Mouse (Mus musculus) lung, embryonic 16.5 days (tissue): Measurements from ENCODE around the gene 1700016H13Rik. TPM values are rescaled to one million over a fixed set of nuclear protein-coding genes. Genes with fewer than 3 reads are reported as not detected.
A peak's percentile ranks its signal among the peaks of the same experiment; 100 is the strongest.

Experiments used
- ATAC-seq: fragments of 200-750 bp; cut with Nextera tagmentation; 2 replicates; pipeline ENCODE4 v1.8.0; 2017; ENCODE audit warnings: low read depth, mild to moderate bottlenecking, moderate library complexity
- H3K27ac ChIP-seq: fragments of 300-500 bp; sonication (generic); 2 replicates; pipeline ENCODE4 v1.5.1; 2014; ENCODE audit warnings: mild to moderate bottlenecking, control low read depth, low read length
- H3K27me3 ChIP-seq: fragments of 300-500 bp; sonication (generic); 2 replicates; pipeline ENCODE4 v1.6.1; 2014; ENCODE audit warnings: low read depth, low read length, mixed read lengths; ENCODE audit not compliant: control insufficient read depth, insufficient read depth
- H3K36me3 ChIP-seq: fragments of 300-500 bp; sonication (generic); 2 replicates; pipeline ENCODE4 v1.6.1; 2014; ENCODE audit warnings: low read length; ENCODE audit not compliant: control insufficient read depth, insufficient read depth
- H3K4me1 ChIP-seq: fragments of 300-500 bp; sonication (generic); replicated peaks from 2 replicates; pipeline ENCODE4 v1.6.1; 2014; ENCODE audit warnings: low read length, mixed read lengths; ENCODE audit not compliant: control insufficient read depth, insufficient read depth
- H3K4me2 ChIP-seq: fragments of 300-500 bp; sonication (generic); 2 replicates; pipeline ENCODE4 v1.6.1; 2014; ENCODE audit warnings: low read depth, low read length, control low read depth
- H3K4me3 ChIP-seq: fragments of 300-500 bp; sonication (generic); 2 replicates; pipeline ENCODE4 v1.5.1; 2014; ENCODE audit warnings: mild to moderate bottlenecking, low read length, control low read depth
- H3K9ac ChIP-seq: fragments of 300-500 bp; sonication (generic); 2 replicates; pipeline ENCODE4 v1.6.1; 2014; ENCODE audit warnings: low read length, control low read depth
- H3K9me3 ChIP-seq: fragments of 300-500 bp; sonication (generic); 2 replicates; pipeline ENCODE4 v1.6.1; 2016; ENCODE audit warnings: low read length; ENCODE audit not compliant: control insufficient read depth
- WGBS: fragments of 180-500 bp; shearing (Covaris S2); extraction: QIAGEN DNeasy Blood & Tissue Kit; methylation state at CpG from one replicate; pipeline ENCODE4 v1.1.7; 2014; 5-methylcytosine and 5-hydroxymethylcytosine counted together
- polyA plus RNA-seq: library from polyadenylated mRNA; unstranded; fragments of >200 nt; fragmentation: Nextera tagmentation; extraction: Ambion mirVana; gene quantifications from 2 replicates; pipeline ENCODE4 v1.2.1, GENCODE M21; 2015

The 1700016H13Rik gene
- polyA plus RNA-seq, 1 experiment from 2014 or later = 0.35 TPM

GRCm38 (mm10) chr5:103693041-103693641 lies 37.3 kb upstream of the 1700016H13Rik start:
- peak overlapping the region; percentile 74 for H3K9ac ChIP-seq
- WGBS = 2% methylated on average over 28 of the region's 28 CpGs
- peak; percentile 14 for ATAC-seq

DNA sequence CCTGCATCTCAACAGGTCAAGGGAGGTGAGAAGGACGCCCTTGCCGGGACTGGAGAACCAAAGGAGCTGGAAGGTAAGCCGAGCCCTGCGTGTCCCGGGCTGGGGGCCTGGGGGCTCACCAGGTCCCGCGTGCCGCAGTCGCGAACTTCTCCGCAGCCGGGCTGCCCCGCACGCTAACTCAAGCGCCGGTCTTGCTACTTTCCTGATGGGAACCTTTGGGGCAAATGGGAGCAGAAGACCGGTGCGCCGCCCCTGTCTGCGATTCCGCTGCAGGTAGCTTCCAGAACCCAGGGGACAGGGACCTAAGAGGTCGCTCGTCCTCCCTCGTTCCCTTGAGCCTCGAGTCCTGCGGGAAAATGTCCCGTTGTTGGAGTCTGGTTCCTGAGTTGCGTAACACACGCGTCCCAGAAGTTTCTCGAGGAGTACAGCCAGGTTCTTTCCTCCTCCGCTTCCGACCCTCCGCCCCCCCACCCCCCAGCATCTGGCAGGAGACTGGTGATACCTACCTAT lies 36.8 kb upstream of the 1700016H13Rik start:
- Histone ChIP-seq H3K27me3 (peaks cover 12% of the 10 kb centered on the region), H3K4me2 (peak overlapping the region; percentile 100), H3K27ac (no peak overlapping the region), H3K9ac (peak overlapping the region; percentile 74), H3K9me3 (no peaks in the 10 kb centered on the region), H3K36me3 (no peaks in the 10 kb centered on the region), H3K4me1 (peaks cover 7% of the 10 kb centered on the region; the same call in 1 of the 2 replicates), H3K4me3 (peak overlapping the region; percentile 76)
- peak; percentile 34; the same call in 1 of the 2 replicates for ATAC-seq
- 0% methylated on average over 26 of the region's 34 CpGs for WGBS

More at GRCm38 (mm10) chr5:103693041-103693641, 37.3 kb upstream of the 1700016H13Rik start:
- no peaks in the 10 kb centered on the region for H3K9me3 ChIP-seq
- H3K36me3 ChIP-seq = no peaks in the 10 kb centered on the region
- H3K27me3 ChIP-seq = peaks cover 12% of the 10 kb centered on the region
- H3K4me3 ChIP-seq = peak overlapping the region; percentile 76
- H3K4me2 ChIP-seq = peak overlapping the region; percentile 100
- peaks cover 7% of the 10 kb centered on the region; the same call in 1 of the 2 replicates for H3K4me1 ChIP-seq
- no peak overlapping the region for H3K27ac ChIP-seq

- H3K4me2 ChIP-seq = peak within 1 kb of the TSS; percentile 100
- peak; percentile 96 for ATAC-seq
- 3% methylated on average over 50 of the region's 50 CpGs for WGBS
- no peaks in the 10 kb centered on the region for H3K36me3 ChIP-seq
- no peaks in the 10 kb centered on the region for H3K9me3 ChIP-seq
- peaks cover 12% of the 10 kb centered on the region for H3K27me3 ChIP-seq
- H3K9ac ChIP-seq = peak within 1 kb of the TSS; percentile 74
- H3K4me3 ChIP-seq = peak within 1 kb of the TSS; percentile 76
- H3K27ac ChIP-seq = peak within 1 kb of the TSS; percentile 33; the same call in 1 of the 2 replicates
- H3K4me1 ChIP-seq = peaks cover 7% of the 10 kb centered on the region; the same call in 1 of the 2 replicates
These were observed 36.1 kb upstream of the 1700016H13Rik start, which contains the start of gene Aff1 for GRCm38 (mm10) chr5:103691624-103692530. Aff1 (plus strand) TSS chr5:103692374.

- Histone ChIP-seq H3K4me1 (peaks cover 7% of the 10 kb centered on the region; the same call in 1 of the 2 replicates), H3K4me2 (no peak overlapping the region), H3K4me3 (no peak overlapping the region), H3K27me3 (peaks cover 12% of the 10 kb centered on the region), H3K36me3 (no peaks in the 10 kb centered on the region), H3K9me3 (no peaks in the 10 kb centered on the region), H3K9ac (no peak overlapping the region), H3K27ac (no peak overlapping the region)
- no peak for ATAC-seq
These were observed 35.4 kb upstream of the 1700016H13Rik start for GRCm38 (mm10) chr5:103691171-103691570.

- H3K4me2 ChIP-seq = no peak overlapping the region
- peaks cover 12% of the 10 kb centered on the region for H3K27me3 ChIP-seq
- peaks cover 7% of the 10 kb centered on the region; the same call in 1 of the 2 replicates for H3K4me1 ChIP-seq
- no peak for ATAC-seq
- WGBS = 88% methylated on average over 8 of the region's 8 CpGs
- no peaks in the 10 kb centered on the region for H3K36me3 ChIP-seq
- H3K27ac ChIP-seq = no peak overlapping the region
- H3K9ac ChIP-seq = no peak overlapping the region
- H3K9me3 ChIP-seq = no peaks in the 10 kb centered on the region
- H3K4me3 ChIP-seq = no peak overlapping the region
These were observed 34.4 kb upstream of the 1700016H13Rik start for GRCm38 (mm10) chr5:103690190-103690589.

DNA sequence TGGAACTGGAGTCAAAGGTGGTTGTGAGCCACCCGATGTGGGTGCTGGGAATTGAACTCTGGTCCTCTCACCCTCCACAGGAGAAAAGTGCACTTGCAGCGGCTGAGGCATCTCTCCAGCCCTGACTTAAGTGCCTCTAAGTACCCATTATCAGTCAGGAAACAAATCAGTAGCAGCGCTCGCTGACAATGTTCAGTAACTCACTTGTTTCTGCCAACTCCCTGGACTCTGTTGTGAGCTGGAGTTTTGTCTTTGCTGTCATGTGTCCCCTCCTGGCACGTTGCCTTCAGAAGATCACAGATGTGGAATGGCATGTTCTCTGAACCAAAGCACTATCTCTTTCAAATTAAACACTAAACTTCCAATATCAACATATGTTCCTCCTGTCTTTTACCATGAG lies 33.8 kb upstream of the 1700016H13Rik start:
- Histone ChIP-seq H3K9ac (no peak overlapping the region), H3K36me3 (no peaks in the 10 kb centered on the region), H3K27me3 (peaks cover 12% of the 10 kb centered on the region), H3K4me1 (peaks cover 7% of the 10 kb centered on the region; the same call in 1 of the 2 replicates), H3K4me2 (no peak overlapping the region), H3K27ac (no peak overlapping the region), H3K4me3 (no peak overlapping the region), H3K9me3 (no peaks in the 10 kb centered on the region)
- no peak for ATAC-seq
- WGBS = 52% methylated on average over 5 of the region's 5 CpGs

GRCm38 (mm10) chr5:103681824-103682223 lies 26.0 kb upstream of the 1700016H13Rik start:
- H3K4me2 ChIP-seq = no peak overlapping the region
- no peaks in the 10 kb centered on the region for H3K27me3 ChIP-seq
- no peak overlapping the region for H3K4me3 ChIP-seq
- H3K4me1 ChIP-seq = no peaks in the 10 kb centered on the region
- no peaks in the 10 kb centered on the region for H3K9me3 ChIP-seq
- WGBS = 26% methylated on average over 3 of the region's 3 CpGs
- no peak for ATAC-seq
- H3K27ac ChIP-seq = no peak overlapping the region
- H3K36me3 ChIP-seq = no peaks in the 10 kb centered on the region
- no peak overlapping the region for H3K9ac ChIP-seq

DNA sequence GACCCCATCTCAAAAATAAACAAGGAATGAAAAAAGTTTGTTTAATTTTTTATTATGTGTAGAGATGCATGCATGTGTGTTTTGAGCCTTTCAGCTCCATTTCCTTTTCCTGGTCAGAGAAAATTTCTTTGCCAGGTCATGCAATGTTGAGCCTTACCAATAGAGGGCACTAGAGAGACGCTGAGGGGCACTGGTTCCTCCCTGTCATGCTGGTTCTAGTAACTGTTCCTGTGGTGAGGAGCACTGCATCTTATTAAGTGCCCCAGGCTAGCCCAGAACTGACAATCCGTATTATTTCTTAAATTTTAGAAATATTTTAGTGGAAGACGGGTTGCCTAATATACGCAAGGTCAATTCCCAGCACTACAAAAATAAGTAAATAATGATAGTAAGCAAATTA lies 24.6 kb upstream of the 1700016H13Rik start:
- WGBS = 40% methylated on average over 4 of the region's 4 CpGs
- Histone ChIP-seq H3K36me3 (no peaks in the 10 kb centered on the region), H3K9me3 (no peaks in the 10 kb centered on the region), H3K4me3 (no peak overlapping the region), H3K27me3 (no peaks in the 10 kb centered on the region), H3K9ac (no peak overlapping the region), H3K27ac (no peak overlapping the region), H3K4me2 (no peak overlapping the region), H3K4me1 (no peaks in the 10 kb centered on the region)
- no peak for ATAC-seq

GRCm38 (mm10) chr5:103678974-103679373 lies 23.2 kb upstream of the 1700016H13Rik start:
- H3K27ac ChIP-seq = no peak overlapping the region
- H3K4me2 ChIP-seq = no peak overlapping the region
- H3K4me3 ChIP-seq = no peak overlapping the region
- no peak for ATAC-seq
- no peaks in the 10 kb centered on the region for H3K9me3 ChIP-seq
- H3K36me3 ChIP-seq = no peaks in the 10 kb centered on the region
- H3K4me1 ChIP-seq = no peaks in the 10 kb centered on the region
- no peaks in the 10 kb centered on the region for H3K27me3 ChIP-seq
- 88% methylated on average over 5 of the region's 5 CpGs for WGBS
- no peak overlapping the region for H3K9ac ChIP-seq
